Mouse (Mus musculus): ENCODE measurements at regions not wholly inside any gene's neighbourhood (a gene's known extent, or its start where the extent isn't known, plus 50 kb on each side); places are given as distances from the start of the nearest gene placed in this dataset.

GRCm38 (mm10) chr10:117438614-117439193 is 58.9 kb upstream of the Cpsf6 start:
- Histone ChIP-seq H3K9ac (replicated peaks; ENCODE audit: low read depth, low read length) (no peak overlapping the region), H3K36me3 (ENCODE audit: control insufficient read depth, insufficient read depth, low read length) (no peaks in the 10 kb centered on the region), H3K27ac (ENCODE audit: low read depth, low read length) (no peak overlapping the region), H3K27me3 (ENCODE audit: control insufficient read depth, insufficient read depth, low read length) (no peaks in the 10 kb centered on the region), H3K4me2 (ENCODE audit: low read depth, low read length) (no peak overlapping the region), H3K4me3 (ENCODE audit: low read depth, low read length) (no peak overlapping the region), H3K4me1 (ENCODE audit: control insufficient read depth, insufficient read depth, low read length) (peaks cover 5% of the 10 kb centered on the region; the same call in 1 of the 2 replicates), H3K9me3 (ENCODE audit: control insufficient read depth, low read length) (no peaks in the 10 kb centered on the region)
- over 99% methylated on average over 3 of the region's 3 CpGs for WGBS
- ATAC-seq (ENCODE audit: low read depth) = no peak

DNA sequence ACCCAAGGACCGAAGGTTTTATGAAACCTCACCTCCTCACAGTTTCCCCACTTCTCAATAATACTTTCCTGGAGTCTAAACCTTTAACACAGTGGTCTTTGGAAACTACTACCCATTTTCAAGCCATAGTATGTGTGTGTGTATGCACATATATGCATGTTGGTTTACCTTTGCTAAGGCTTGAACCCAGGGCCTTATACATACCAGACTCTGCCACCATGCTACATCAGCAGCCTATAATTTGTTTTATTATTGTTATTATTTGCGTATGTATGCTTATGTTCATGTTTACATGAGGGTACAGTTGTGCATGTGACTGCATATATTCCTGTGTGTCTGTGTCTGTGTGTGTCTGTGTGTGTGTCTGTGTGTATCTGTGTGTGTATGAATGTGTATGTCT is 58.2 kb upstream of the Cpsf6 start:
- no peaks in the 10 kb centered on the region for H3K36me3 ChIP-seq (ENCODE audit: control insufficient read depth, insufficient read depth, low read length)
- H3K4me2 ChIP-seq (ENCODE audit: low read depth, low read length) = no peak overlapping the region
- no peak overlapping the region for H3K27ac ChIP-seq (ENCODE audit: low read depth, low read length)
- H3K9ac ChIP-seq (replicated peaks; ENCODE audit: low read depth, low read length) = no peak overlapping the region
- 96% methylated on average over 2 of the region's 2 CpGs for WGBS
- no peak overlapping the region for H3K4me3 ChIP-seq (ENCODE audit: low read depth, low read length)
- H3K9me3 ChIP-seq (ENCODE audit: control insufficient read depth, low read length) = no peaks in the 10 kb centered on the region
- no peaks in the 10 kb centered on the region for H3K27me3 ChIP-seq (ENCODE audit: control insufficient read depth, insufficient read depth, low read length)
- no peak for ATAC-seq (ENCODE audit: low read depth)
- peaks cover 5% of the 10 kb centered on the region; the same call in 1 of the 2 replicates for H3K4me1 ChIP-seq (ENCODE audit: control insufficient read depth, insufficient read depth, low read length)

- ATAC-seq (ENCODE audit: low read depth) = no peak
- Histone ChIP-seq H3K4me1 (ENCODE audit: control insufficient read depth, insufficient read depth, low read length) (peaks cover 5% of the 10 kb centered on the region; the same call in 1 of the 2 replicates), H3K4me3 (ENCODE audit: low read depth, low read length) (no peak overlapping the region), H3K36me3 (ENCODE audit: control insufficient read depth, insufficient read depth, low read length) (no peaks in the 10 kb centered on the region), H3K9me3 (ENCODE audit: control insufficient read depth, low read length) (no peaks in the 10 kb centered on the region), H3K27ac (ENCODE audit: low read depth, low read length) (no peak overlapping the region), H3K4me2 (ENCODE audit: low read depth, low read length) (no peak overlapping the region), H3K9ac (replicated peaks; ENCODE audit: low read depth, low read length) (no peak overlapping the region), H3K27me3 (ENCODE audit: control insufficient read depth, insufficient read depth, low read length) (no peaks in the 10 kb centered on the region)
- WGBS = 41% methylated on average over 27 of the region's 27 CpGs
Observed at GRCm38 (mm10) chr10:117436875-117437715, 57.3 kb upstream of the Cpsf6 start.

DNA sequence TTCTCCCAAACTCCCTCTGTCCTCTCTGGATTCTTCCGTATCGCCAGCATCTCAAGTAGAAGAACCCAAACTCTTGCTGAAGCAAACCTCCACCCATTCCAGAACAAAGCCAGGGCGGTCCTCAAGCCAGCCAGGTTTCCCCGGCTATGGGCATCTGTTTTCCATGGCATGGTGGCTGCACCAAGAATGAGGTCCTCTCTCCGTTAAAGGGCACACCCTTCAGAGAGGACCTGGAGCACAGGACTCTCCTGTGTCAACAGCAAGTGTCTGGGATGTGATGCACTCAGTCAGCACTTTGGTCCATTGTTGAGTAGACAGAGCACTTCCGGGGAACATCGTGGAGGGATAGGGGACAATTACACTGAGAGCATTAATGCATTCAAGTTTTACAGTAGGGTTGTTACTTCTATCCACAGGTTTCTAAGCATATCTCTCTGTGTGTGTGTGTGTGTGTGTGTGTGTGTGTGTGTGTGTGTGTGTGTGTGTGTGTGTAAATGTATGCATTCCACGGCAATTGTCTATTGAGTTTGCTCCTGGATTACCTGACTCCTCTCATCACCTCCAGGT is 56.6 kb upstream of the Cpsf6 start:
- Histone ChIP-seq H3K36me3 (ENCODE audit: control insufficient read depth, insufficient read depth, low read length) (no peaks in the 10 kb centered on the region), H3K4me1 (ENCODE audit: control insufficient read depth, insufficient read depth, low read length) (peaks cover 5% of the 10 kb centered on the region; the same call in 1 of the 2 replicates), H3K27ac (ENCODE audit: low read depth, low read length) (no peak overlapping the region), H3K4me2 (ENCODE audit: low read depth, low read length) (no peak overlapping the region), H3K9ac (replicated peaks; ENCODE audit: low read depth, low read length) (no peak overlapping the region), H3K4me3 (ENCODE audit: low read depth, low read length) (no peak overlapping the region), H3K9me3 (ENCODE audit: control insufficient read depth, low read length) (no peaks in the 10 kb centered on the region), H3K27me3 (ENCODE audit: control insufficient read depth, insufficient read depth, low read length) (no peaks in the 10 kb centered on the region)
- WGBS = 61% methylated on average over 8 of the region's 8 CpGs
- ATAC-seq (ENCODE audit: low read depth) = no peak

GRCm38 (mm10) chr10:117435734-117436121 is 55.9 kb upstream of the Cpsf6 start:
- WGBS = 55% methylated on average over 12 of the region's 12 CpGs
- Histone ChIP-seq H3K27me3 (ENCODE audit: control insufficient read depth, insufficient read depth, low read length) (no peaks in the 10 kb centered on the region), H3K27ac (ENCODE audit: low read depth, low read length) (no peak overlapping the region), H3K4me1 (ENCODE audit: control insufficient read depth, insufficient read depth, low read length) (peaks cover 5% of the 10 kb centered on the region; the same call in 1 of the 2 replicates), H3K4me2 (ENCODE audit: low read depth, low read length) (peak overlapping the region; percentile 37), H3K36me3 (ENCODE audit: control insufficient read depth, insufficient read depth, low read length) (no peaks in the 10 kb centered on the region), H3K9me3 (ENCODE audit: control insufficient read depth, low read length) (no peaks in the 10 kb centered on the region), H3K4me3 (ENCODE audit: low read depth, low read length) (no peak overlapping the region), H3K9ac (replicated peaks; ENCODE audit: low read depth, low read length) (no peak overlapping the region; the same call in 1 of the 2 replicates)
- peak; percentile 26; the same call in 1 of the 2 replicates for ATAC-seq (ENCODE audit: low read depth)

DNA sequence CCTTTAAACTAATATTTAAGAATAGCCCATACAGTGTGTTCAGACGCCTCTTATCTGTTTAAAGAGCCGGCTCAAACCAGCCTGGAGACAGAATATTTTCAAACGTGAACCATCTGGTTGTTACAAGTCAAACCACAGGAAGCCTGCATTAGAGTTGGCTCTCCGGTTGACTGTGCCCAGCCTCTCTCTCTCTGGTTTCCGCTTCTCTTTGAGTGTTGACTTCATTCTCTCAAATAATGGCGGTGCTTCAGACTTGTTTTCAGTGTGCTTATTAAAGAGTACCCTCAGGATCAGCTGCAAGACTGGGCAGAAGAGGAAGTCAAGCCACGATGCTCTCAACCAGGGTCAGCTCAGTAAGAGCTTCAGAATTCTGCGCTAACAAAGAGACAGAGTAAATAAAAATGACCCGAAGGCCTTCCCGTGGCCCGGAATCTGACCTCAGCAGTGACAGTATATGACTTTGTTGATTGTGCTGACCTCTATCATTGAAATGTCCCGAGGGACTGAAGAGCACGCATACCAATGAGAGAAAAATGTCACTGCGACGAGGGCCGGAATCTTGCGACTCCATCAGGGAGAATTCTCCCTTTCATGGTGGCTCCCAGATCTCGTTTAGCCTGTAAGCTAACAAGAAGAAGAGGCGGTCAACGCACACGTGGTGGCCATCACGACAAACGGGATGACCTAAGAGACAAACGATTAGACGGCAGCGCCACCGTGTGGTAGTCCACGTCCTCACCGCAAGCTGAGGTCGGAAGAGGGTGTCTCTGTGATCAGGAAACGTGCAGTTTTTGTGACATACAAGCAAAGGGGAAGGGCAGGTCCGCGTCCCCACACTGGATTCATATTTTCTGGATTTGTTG is 55.3 kb upstream of the Cpsf6 start:
- 22% methylated on average over 33 of the region's 33 CpGs for WGBS
- ATAC-seq (ENCODE audit: low read depth) = peak; percentile 84
- Histone ChIP-seq H3K9me3 (ENCODE audit: control insufficient read depth, low read length) (no peaks in the 10 kb centered on the region), H3K9ac (replicated peaks; ENCODE audit: low read depth, low read length) (peak overlapping the region; percentile 42; the same call in 1 of the 2 replicates), H3K4me2 (ENCODE audit: low read depth, low read length) (peak overlapping the region; percentile 37), H3K4me1 (ENCODE audit: control insufficient read depth, insufficient read depth, low read length) (peaks cover 5% of the 10 kb centered on the region; the same call in 1 of the 2 replicates), H3K27ac (ENCODE audit: low read depth, low read length) (no peak overlapping the region), H3K36me3 (ENCODE audit: control insufficient read depth, insufficient read depth, low read length) (no peaks in the 10 kb centered on the region), H3K27me3 (ENCODE audit: control insufficient read depth, insufficient read depth, low read length) (no peaks in the 10 kb centered on the region), H3K4me3 (ENCODE audit: low read depth, low read length) (peak overlapping the region; percentile 13)

GRCm38 (mm10) chr10:117434293-117434842 is 54.6 kb upstream of the Cpsf6 start:
- no peaks in the 10 kb centered on the region for H3K36me3 ChIP-seq (ENCODE audit: control insufficient read depth, insufficient read depth, low read length)
- no peak overlapping the region for H3K9ac ChIP-seq (replicated peaks; ENCODE audit: low read depth, low read length)
- 97% methylated on average over 8 of the region's 8 CpGs for WGBS

GRCm38 (mm10) chr10:117433547-117434292 is 53.9 kb upstream of the Cpsf6 start:
- Histone ChIP-seq H3K4me3 (ENCODE audit: low read depth, low read length) (no peak overlapping the region), H3K4me1 (ENCODE audit: control insufficient read depth, insufficient read depth, low read length) (peaks cover 5% of the 10 kb centered on the region; the same call in 1 of the 2 replicates), H3K36me3 (ENCODE audit: control insufficient read depth, insufficient read depth, low read length) (no peaks in the 10 kb centered on the region), H3K9me3 (ENCODE audit: control insufficient read depth, low read length) (no peaks in the 10 kb centered on the region), H3K27me3 (ENCODE audit: control insufficient read depth, insufficient read depth, low read length) (no peaks in the 10 kb centered on the region), H3K9ac (replicated peaks; ENCODE audit: low read depth, low read length) (no peak overlapping the region), H3K4me2 (ENCODE audit: low read depth, low read length) (no peak overlapping the region), H3K27ac (ENCODE audit: low read depth, low read length) (no peak overlapping the region)
- WGBS = 91% methylated on average over 12 of the region's 12 CpGs
- no peak for ATAC-seq (ENCODE audit: low read depth)

More at GRCm38 (mm10) chr10:117434293-117434842, 54.6 kb upstream of the Cpsf6 start:
- Histone ChIP-seq H3K9me3 (ENCODE audit: control insufficient read depth, low read length) (no peaks in the 10 kb centered on the region), H3K4me2 (ENCODE audit: low read depth, low read length) (no peak overlapping the region), H3K4me1 (ENCODE audit: control insufficient read depth, insufficient read depth, low read length) (peaks cover 5% of the 10 kb centered on the region; the same call in 1 of the 2 replicates), H3K27me3 (ENCODE audit: control insufficient read depth, insufficient read depth, low read length) (no peaks in the 10 kb centered on the region), H3K27ac (ENCODE audit: low read depth, low read length) (no peak overlapping the region), H3K4me3 (ENCODE audit: low read depth, low read length) (no peak overlapping the region)
- no peak for ATAC-seq (ENCODE audit: low read depth)

All from neural tube, embryonic 14.5 days (tissue).